Mouse (Mus musculus): ENCODE measurements around the gene Gzma. TPM values are rescaled to one million over a fixed set of nuclear protein-coding genes. Genes with fewer than 3 reads are reported as not detected.

Gzma gene
- polyA plus RNA-seq, 1 experiment: 6.4 TPM

GRCm38 (mm10) chr13:113094618-113095017 is 6.2 kb downstream of the Gzma start:
- H3K4me3 ChIP-seq (replicated peaks; ENCODE audit: extremely low read depth, low read depth, low read length): no peak overlapping the region
- no peak for TF ChIP-seq POLR2A (IDR thresholded peaks at IDR 0.05; ENCODE audit: borderline replicate concordance, extremely low read depth, low read depth, low read length)
- no peak for TF ChIP-seq CTCF (IDR thresholded peaks at IDR 0.05; ENCODE audit: insufficient read depth, low read length)
- DNase-seq: no peak
- H3K4me1 ChIP-seq (ENCODE audit: control insufficient read depth, insufficient read depth, low read length): no peaks in the 10 kb centered on the region
- 78% methylated on average over 1 of the region's 1 CpGs for WGBS

- DNase-seq: no peak
- TF ChIP-seq CTCF (IDR thresholded peaks at IDR 0.05; ENCODE audit: insufficient read depth, low read length) (no peak), POLR2A (IDR thresholded peaks at IDR 0.05; ENCODE audit: borderline replicate concordance, extremely low read depth, low read depth, low read length) (no peak)
- Histone ChIP-seq H3K4me1 (ENCODE audit: control insufficient read depth, insufficient read depth, low read length) (no peaks in the 10 kb centered on the region), H3K4me3 (replicated peaks; ENCODE audit: extremely low read depth, low read depth, low read length) (no peak overlapping the region)
- WGBS: 56% methylated on average over 8 of the region's 8 CpGs
These were observed 10.3 kb downstream of the Gzma start for GRCm38 (mm10) chr13:113090489-113090888.

- no peak for DNase-seq
- Histone ChIP-seq H3K4me3 (replicated peaks; ENCODE audit: extremely low read depth, low read depth, low read length) (no peak overlapping the region), H3K4me1 (ENCODE audit: control insufficient read depth, insufficient read depth, low read length) (no peaks in the 10 kb centered on the region)
- TF ChIP-seq CTCF (IDR thresholded peaks at IDR 0.05; ENCODE audit: insufficient read depth, low read length) (no peak), POLR2A (IDR thresholded peaks at IDR 0.05; ENCODE audit: borderline replicate concordance, extremely low read depth, low read depth, low read length) (no peak)
- 71% methylated on average over 13 of the region's 13 CpGs for WGBS
These were observed 13.4 kb downstream of the Gzma start for GRCm38 (mm10) chr13:113087226-113088017.

- DNase-seq: no peak
- Histone ChIP-seq H3K4me1 (ENCODE audit: control insufficient read depth, insufficient read depth, low read length) (no peaks in the 10 kb centered on the region), H3K4me3 (replicated peaks; ENCODE audit: extremely low read depth, low read depth, low read length) (no peak overlapping the region)
- WGBS: 36% methylated on average over 5 of the region's 5 CpGs
- TF ChIP-seq CTCF (IDR thresholded peaks at IDR 0.05; ENCODE audit: insufficient read depth, low read length): no peak
- no peak for TF ChIP-seq POLR2A (IDR thresholded peaks at IDR 0.05; ENCODE audit: borderline replicate concordance, extremely low read depth, low read depth, low read length)
These were observed 16.0 kb downstream of the Gzma start for GRCm38 (mm10) chr13:113084732-113085131.

- Histone ChIP-seq H3K4me1 (ENCODE audit: control insufficient read depth, insufficient read depth, low read length) (no peaks in the 10 kb centered on the region), H3K4me3 (replicated peaks; ENCODE audit: extremely low read depth, low read depth, low read length) (no peak overlapping the region)
- TF ChIP-seq CTCF (IDR thresholded peaks at IDR 0.05; ENCODE audit: insufficient read depth, low read length): no peak
- no peak for DNase-seq
- 70% methylated on average over 1 of the region's 1 CpGs for WGBS
These were observed 18.7 kb downstream of the Gzma start for GRCm38 (mm10) chr13:113082101-113082500.

- DNase-seq: no peak
- TF ChIP-seq CTCF (IDR thresholded peaks at IDR 0.05; ENCODE audit: insufficient read depth, low read length) (no peak), POLR2A (IDR thresholded peaks at IDR 0.05; ENCODE audit: borderline replicate concordance, extremely low read depth, low read depth, low read length) (no peak)
- WGBS: 86% methylated on average over 9 of the region's 9 CpGs
- Histone ChIP-seq H3K4me1 (ENCODE audit: control insufficient read depth, insufficient read depth, low read length) (no peaks in the 10 kb centered on the region), H3K4me3 (replicated peaks; ENCODE audit: extremely low read depth, low read depth, low read length) (no peak overlapping the region)
These were observed 21.8 kb downstream of the Gzma start for GRCm38 (mm10) chr13:113079021-113079420.

- Histone ChIP-seq H3K4me3 (replicated peaks; ENCODE audit: extremely low read depth, low read depth, low read length) (no peak overlapping the region), H3K4me1 (ENCODE audit: control insufficient read depth, insufficient read depth, low read length) (no peaks in the 10 kb centered on the region)
- no peak for DNase-seq
- no peak for TF ChIP-seq POLR2A (IDR thresholded peaks at IDR 0.05; ENCODE audit: borderline replicate concordance, extremely low read depth, low read depth, low read length)
- TF ChIP-seq CTCF (IDR thresholded peaks at IDR 0.05; ENCODE audit: insufficient read depth, low read length): no peak
- 89% methylated on average over 9 of the region's 9 CpGs for WGBS
These were observed 36.2 kb downstream of the Gzma start for GRCm38 (mm10) chr13:113064542-113064941.

- DNase-seq: no peak
- H3K4me3 ChIP-seq (replicated peaks; ENCODE audit: extremely low read depth, low read depth, low read length): no peak overlapping the region
- 77% methylated on average over 6 of the region's 6 CpGs for WGBS
- H3K4me1 ChIP-seq (ENCODE audit: control insufficient read depth, insufficient read depth, low read length): no peaks in the 10 kb centered on the region
- TF ChIP-seq CTCF (IDR thresholded peaks at IDR 0.05; ENCODE audit: insufficient read depth, low read length) (no peak), POLR2A (IDR thresholded peaks at IDR 0.05; ENCODE audit: borderline replicate concordance, extremely low read depth, low read depth, low read length) (no peak)
These were observed 39.0 kb downstream of the Gzma start for GRCm38 (mm10) chr13:113061746-113062145.

- H3K4me1 ChIP-seq (ENCODE audit: control insufficient read depth, insufficient read depth, low read length): no peaks in the 10 kb centered on the region
- 42% methylated on average over 8 of the region's 8 CpGs for WGBS
These were observed 45.0 kb downstream of the Gzma start for GRCm38 (mm10) chr13:113055826-113056225.

GRCm38 (mm10) chr13:113054230-113054629 is 46.6 kb downstream of the Gzma start:
- DNase-seq: no peak
- TF ChIP-seq CTCF (IDR thresholded peaks at IDR 0.05; ENCODE audit: insufficient read depth, low read length) (no peak), POLR2A (IDR thresholded peaks at IDR 0.05; ENCODE audit: borderline replicate concordance, extremely low read depth, low read depth, low read length) (no peak)
- no peak overlapping the region for H3K4me3 ChIP-seq (replicated peaks; ENCODE audit: extremely low read depth, low read depth, low read length)
- no peaks in the 10 kb centered on the region for H3K4me1 ChIP-seq (ENCODE audit: control insufficient read depth, insufficient read depth, low read length)
- whole genome bisulfite sequencing: 78% methylated on average over 8 of the region's 8 CpGs

More at GRCm38 (mm10) chr13:113055826-113056225, 45.0 kb downstream of the Gzma start:
- no peak for DNase-seq
- H3K4me3 ChIP-seq (replicated peaks; ENCODE audit: extremely low read depth, low read depth, low read length): no peak overlapping the region
- TF ChIP-seq CTCF (IDR thresholded peaks at IDR 0.05; ENCODE audit: insufficient read depth, low read length): no peak
- no peak for TF ChIP-seq POLR2A (IDR thresholded peaks at IDR 0.05; ENCODE audit: borderline replicate concordance, extremely low read depth, low read depth, low read length)
